Mouse (Mus musculus) heart, embryonic 11.5 days (tissue): ENCODE results near the gene Fam219a. TPM values are rescaled to one million over a fixed set of nuclear protein-coding genes. Genes with fewer than 3 reads are reported as not detected.

Source experiments
- ATAC-seq: fragments of 200-750 bp; cut with Nextera tagmentation; replicated peaks from 2 replicates; pipeline ENCODE4 v1.8.0; 2017; ENCODE audit warnings: moderate library complexity; ENCODE audit not compliant: insufficient number of reproducible peaks, low FRiP score, low TSS enrichment
- H3K27ac ChIP-seq: fragments of 300-500 bp; sonication (generic); 2 replicates; pipeline ENCODE4 v1.5.1; 2014; ENCODE audit warnings: mild to moderate bottlenecking, low read depth, low read length
- H3K27me3 ChIP-seq: fragments of 300-500 bp; sonication (generic); 2 replicates; pipeline ENCODE4 v1.6.1; 2014; ENCODE audit warnings: mild to moderate bottlenecking, low read length, mixed read lengths; ENCODE audit not compliant: control insufficient read depth, insufficient read depth
- H3K36me3 ChIP-seq: fragments of 300-500 bp; sonication (generic); 2 replicates; pipeline ENCODE4 v1.6.1; 2014; ENCODE audit warnings: mild to moderate bottlenecking, low read length, moderate library complexity, mixed read lengths; ENCODE audit not compliant: control insufficient read depth, insufficient read depth
- H3K4me1 ChIP-seq: fragments of 300-500 bp; sonication (generic); 2 replicates; pipeline ENCODE4 v1.6.1; 2014; ENCODE audit warnings: low read length; ENCODE audit not compliant: control insufficient read depth, insufficient read depth
- H3K4me2 ChIP-seq: fragments of 300-500 bp; sonication (generic); 2 replicates; pipeline ENCODE4 v1.6.1; 2014; ENCODE audit warnings: mild to moderate bottlenecking, moderate library complexity
- H3K4me3 ChIP-seq: fragments of 300-500 bp; sonication (generic); 2 replicates; pipeline ENCODE4 v1.5.1; 2014; ENCODE audit warnings: low read depth, low read length
- H3K9ac ChIP-seq: fragments of 300-500 bp; sonication (generic); 2 replicates; pipeline ENCODE4 v1.6.1; 2014; ENCODE audit warnings: mild to moderate bottlenecking, low read depth, low read length, moderate library complexity
- H3K9me3 ChIP-seq: fragments of 300-500 bp; sonication (generic); replicated peaks from 2 replicates; pipeline ENCODE4 v1.6.1; 2016; ENCODE audit warnings: low read length; ENCODE audit not compliant: control insufficient read depth
- WGBS: fragments of 180-500 bp; shearing (Covaris S2); extraction: QIAGEN DNeasy Blood & Tissue Kit; methylation state at CpG from one replicate; pipeline ENCODE4 v1.1.7; 2014; ENCODE audit not compliant: insufficient replicate concordance; 5-methylcytosine and 5-hydroxymethylcytosine counted together
- polyA plus RNA-seq: library from polyadenylated mRNA; unstranded; fragments of >200 nt; fragmentation: Nextera tagmentation; extraction: Ambion mirVana; gene quantifications from 2 replicates; pipeline ENCODE4 v1.2.1, GENCODE M21; 2014

Fam219a gene
- polyA plus RNA-seq: 1.5 and 1.8 TPM in 2 replicates

DNA sequence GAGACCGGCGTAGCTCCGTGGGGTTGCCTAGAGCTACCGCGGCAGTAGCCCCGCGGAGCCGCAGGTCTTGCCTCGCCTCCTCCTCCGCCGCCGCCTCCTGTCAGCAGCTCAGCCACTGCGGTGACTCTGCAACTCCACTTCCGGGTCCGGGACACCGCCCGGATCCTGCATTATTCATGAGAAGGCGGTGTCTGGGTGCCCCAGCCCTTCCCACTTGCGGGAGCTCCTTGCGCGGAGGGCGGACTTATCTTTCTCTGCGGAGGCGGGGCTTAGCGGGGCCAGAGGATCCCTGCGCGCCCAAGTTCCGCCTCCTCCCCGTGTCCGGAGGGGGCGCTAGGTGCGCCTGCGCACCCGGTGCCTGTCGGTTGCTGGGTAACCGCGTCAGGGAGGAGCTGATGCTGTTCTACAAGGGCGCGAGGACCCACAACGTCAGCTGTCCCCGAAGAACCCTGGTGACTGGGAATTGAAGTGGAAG, at the start of gene Fam219a, which contains the start of gene Dnaic1:
Gene Fam219a (minus strand): TSS at position 128 of the 475 bp plus-strand sequence.
Gene Dnaic1 (plus strand): TSS at position 365 of the 475 bp plus-strand sequence.
- Histone ChIP-seq H3K36me3 (no peaks in the 10 kb centered on the region), H3K9ac (peak within 1 kb of the TSS; percentile 78), H3K4me3 (peak within 1 kb of the TSS; percentile 90), H3K4me1 (peaks cover 12% of the 10 kb centered on the region), H3K4me2 (peak within 1 kb of the TSS; percentile 97), H3K27me3 (no peaks in the 10 kb centered on the region; the same call in 1 of the 2 replicates), H3K27ac (peak within 1 kb of the TSS; percentile 59), H3K9me3 (no peaks in the 10 kb centered on the region)
- under 1% methylated on average over 41 of the region's 41 CpGs for WGBS
- peak; percentile 96 for ATAC-seq

DNA sequence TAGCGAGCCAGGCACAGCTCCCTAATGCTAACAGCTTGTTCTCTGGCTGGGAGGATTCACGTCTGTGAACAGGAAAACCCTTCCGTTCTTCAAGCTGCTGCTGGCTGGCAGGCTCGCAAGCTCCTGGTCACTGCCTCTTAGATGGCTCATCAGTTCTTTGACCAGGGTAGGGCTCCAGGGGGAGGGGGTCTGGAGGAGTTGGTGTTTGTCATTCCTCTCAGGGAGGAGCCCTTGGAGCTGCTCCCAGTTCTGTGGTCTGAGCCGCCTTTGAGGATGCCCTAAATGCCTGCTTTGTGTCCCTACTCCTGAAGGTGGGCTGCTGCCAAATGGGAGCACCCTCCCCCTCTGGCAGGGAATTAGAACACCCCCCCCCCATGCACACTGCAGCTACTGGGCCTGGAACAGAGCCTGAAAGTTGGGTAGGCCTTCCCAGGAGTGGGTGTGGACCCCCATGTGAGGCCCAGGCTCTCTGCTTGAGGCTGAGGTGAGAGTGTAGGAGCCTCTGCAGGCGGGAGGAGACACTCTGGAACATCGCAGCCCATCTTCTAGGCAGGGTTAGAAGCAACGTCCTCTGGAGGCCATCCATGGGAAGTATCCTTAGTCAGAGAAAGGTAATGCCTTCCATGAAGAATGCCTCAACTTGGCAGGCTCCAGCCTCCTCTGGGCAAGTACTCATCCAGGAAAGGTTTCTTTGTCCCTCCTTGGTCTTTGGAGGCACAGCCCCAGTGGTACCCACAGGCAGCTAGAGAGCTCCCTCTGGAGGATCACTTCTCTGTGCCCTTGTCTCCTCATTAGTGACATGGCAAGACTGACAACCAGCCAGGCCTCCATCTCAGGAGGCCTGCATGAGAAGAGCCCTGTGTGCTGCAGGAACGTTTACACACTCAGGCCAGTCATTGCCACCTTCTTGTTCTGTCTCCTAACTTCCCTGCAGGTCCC, 46.6 kb upstream of the Fam219a start:
- Histone ChIP-seq H3K9me3 (no peaks in the 10 kb centered on the region), H3K36me3 (no peaks in the 10 kb centered on the region), H3K4me2 (no peak overlapping the region), H3K27me3 (peaks cover 4% of the 10 kb centered on the region; the same call in 1 of the 2 replicates), H3K4me3 (no peak overlapping the region), H3K9ac (no peak overlapping the region), H3K4me1 (no peaks in the 10 kb centered on the region), H3K27ac (no peak overlapping the region)
- ATAC-seq: no peak
- 56% methylated on average over 9 of the region's 9 CpGs for WGBS

DNA sequence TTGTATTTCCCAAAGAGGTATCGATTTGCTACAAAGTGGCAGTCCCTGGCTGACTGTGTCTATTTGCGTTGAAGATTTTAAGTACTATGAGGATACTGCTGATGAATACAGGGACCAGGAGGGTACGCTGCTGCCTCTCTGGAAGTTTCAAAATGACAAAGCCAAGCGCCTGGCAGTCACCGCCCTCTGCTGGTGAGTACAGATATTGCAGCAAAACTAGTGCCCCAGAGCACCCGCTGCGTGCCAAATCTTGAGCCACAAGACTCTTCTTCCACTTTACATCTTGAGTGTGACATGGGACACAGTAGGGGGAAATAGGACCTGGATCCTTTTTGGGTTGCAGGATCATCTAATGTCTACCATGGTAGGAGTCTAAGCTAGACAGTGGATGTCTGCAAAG, 44.8 kb upstream of the Fam219a start:
- WGBS: 10% methylated on average over 7 of the region's 7 CpGs
- H3K9me3 ChIP-seq: no peaks in the 10 kb centered on the region
- no peak overlapping the region for H3K4me3 ChIP-seq
- H3K4me2 ChIP-seq: no peak overlapping the region
- ATAC-seq: no peak
- no peaks in the 10 kb centered on the region for H3K4me1 ChIP-seq
- H3K9ac ChIP-seq: no peak overlapping the region
- no peaks in the 10 kb centered on the region for H3K36me3 ChIP-seq
- peaks cover 4% of the 10 kb centered on the region; the same call in 1 of the 2 replicates for H3K27me3 ChIP-seq
- no peak overlapping the region for H3K27ac ChIP-seq

DNA sequence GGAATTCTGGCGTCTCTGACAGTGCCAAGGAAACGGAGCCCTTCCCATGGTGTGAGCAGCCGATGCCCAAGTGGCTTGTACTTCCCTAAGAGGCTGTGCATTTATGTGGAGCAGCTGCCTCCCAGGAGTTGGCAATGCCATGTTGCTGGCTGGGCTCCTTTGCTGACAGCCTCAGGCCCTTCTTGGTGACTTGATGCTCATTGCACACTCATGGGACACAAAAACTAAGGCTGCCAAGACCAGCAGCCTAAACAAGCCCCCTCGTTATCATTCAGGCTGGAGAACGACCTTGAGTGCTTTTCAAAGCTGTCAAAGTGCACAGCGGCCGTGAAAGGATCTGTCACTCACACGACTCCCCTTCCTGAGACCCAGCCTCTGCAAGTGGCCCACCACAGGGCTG, 42.8 kb upstream of the Fam219a start:
- Histone ChIP-seq H3K36me3 (no peaks in the 10 kb centered on the region), H3K4me3 (no peak overlapping the region), H3K27me3 (0 out of 2 replicates have a peak, but pooled peaks cover 2% of the 10 kb centered on the region), H3K4me2 (no peak overlapping the region), H3K27ac (no peak overlapping the region), H3K4me1 (no peaks in the 10 kb centered on the region), H3K9ac (no peak overlapping the region), H3K9me3 (no peaks in the 10 kb centered on the region)
- WGBS: 38% methylated on average over 8 of the region's 8 CpGs
- no peak for ATAC-seq

DNA sequence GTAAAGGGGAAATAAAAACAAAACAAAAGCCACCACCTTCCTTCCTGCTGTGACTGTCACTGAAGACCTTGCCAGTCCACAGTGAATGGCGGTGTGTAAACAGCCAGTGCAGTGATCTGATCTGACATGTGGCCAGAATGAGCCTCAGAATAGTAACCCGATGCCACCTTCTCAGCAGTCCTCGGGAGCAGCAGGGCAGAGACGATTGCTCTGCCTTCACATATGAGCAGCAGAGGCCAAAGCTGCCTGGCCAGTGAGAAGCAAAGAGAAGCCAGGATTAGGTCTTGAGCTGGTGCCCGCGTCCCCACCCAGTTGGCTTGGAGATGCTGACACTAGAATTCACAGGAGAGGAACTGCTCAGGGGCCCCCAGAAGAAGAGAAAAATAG, 41.2 kb upstream of the Fam219a start:
- Histone ChIP-seq H3K27me3 (0 out of 2 replicates have a peak, but pooled peaks cover 4% of the 10 kb centered on the region), H3K4me2 (no peak overlapping the region), H3K9me3 (no peaks in the 10 kb centered on the region), H3K4me3 (no peak overlapping the region), H3K9ac (no peak overlapping the region), H3K4me1 (no peaks in the 10 kb centered on the region), H3K36me3 (no peaks in the 10 kb centered on the region), H3K27ac (no peak overlapping the region)
- WGBS: 48% methylated on average over 6 of the region's 6 CpGs
- no peak for ATAC-seq

DNA sequence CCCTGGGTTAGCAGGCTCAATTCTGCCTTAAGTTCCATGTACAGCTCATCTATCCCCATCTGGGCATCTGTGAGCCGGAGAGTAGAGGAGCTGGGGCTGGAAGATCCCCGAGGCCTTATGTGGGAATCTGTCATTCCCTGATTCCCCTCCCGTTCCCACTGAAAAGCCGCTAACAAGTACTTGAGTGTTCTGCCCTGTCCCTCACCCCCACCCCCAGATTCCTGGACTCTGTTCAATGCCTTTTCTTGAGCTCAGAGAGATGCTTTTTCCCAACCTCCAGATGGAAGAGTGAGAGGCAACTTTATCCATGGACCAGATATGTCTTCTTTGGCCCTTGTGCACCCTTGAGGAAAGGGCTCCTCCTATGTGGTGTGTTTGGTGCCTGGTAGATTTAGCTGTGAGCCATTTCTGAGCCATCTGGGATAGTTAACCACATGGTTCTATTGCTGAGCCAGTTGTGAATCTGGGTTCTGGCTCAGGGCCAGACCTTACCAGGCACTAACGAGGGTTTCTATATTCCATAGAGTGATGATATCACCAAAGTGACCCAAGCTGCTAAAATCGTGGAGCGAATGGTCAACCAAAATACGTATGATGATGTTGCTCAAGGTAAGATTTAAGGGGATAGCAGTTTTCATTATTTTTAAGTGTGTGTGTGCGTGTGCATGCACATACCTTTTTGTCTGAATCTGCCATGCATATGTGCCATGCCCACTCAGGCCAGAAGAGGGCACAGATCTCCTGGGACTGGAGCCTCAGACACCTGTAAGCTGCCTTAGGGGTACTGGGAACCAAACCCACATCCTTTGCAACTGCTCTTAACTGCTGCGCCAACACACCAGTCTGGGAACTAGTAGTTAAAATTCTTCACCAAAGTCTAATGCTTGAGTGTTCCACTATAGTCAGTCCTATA, 40.6 kb upstream of the Fam219a start:
- no peaks in the 10 kb centered on the region for H3K9me3 ChIP-seq
- H3K4me1 ChIP-seq: no peaks in the 10 kb centered on the region
- H3K27ac ChIP-seq: no peak overlapping the region
- no peak overlapping the region for H3K4me2 ChIP-seq
- ATAC-seq: no peak
- 74% methylated on average over 10 of the region's 10 CpGs for WGBS
- H3K27me3 ChIP-seq: 0 out of 2 replicates have a peak, but pooled peaks cover 4% of the 10 kb centered on the region
- H3K9ac ChIP-seq: no peak overlapping the region
- no peak overlapping the region for H3K4me3 ChIP-seq
- H3K36me3 ChIP-seq: no peaks in the 10 kb centered on the region

DNA sequence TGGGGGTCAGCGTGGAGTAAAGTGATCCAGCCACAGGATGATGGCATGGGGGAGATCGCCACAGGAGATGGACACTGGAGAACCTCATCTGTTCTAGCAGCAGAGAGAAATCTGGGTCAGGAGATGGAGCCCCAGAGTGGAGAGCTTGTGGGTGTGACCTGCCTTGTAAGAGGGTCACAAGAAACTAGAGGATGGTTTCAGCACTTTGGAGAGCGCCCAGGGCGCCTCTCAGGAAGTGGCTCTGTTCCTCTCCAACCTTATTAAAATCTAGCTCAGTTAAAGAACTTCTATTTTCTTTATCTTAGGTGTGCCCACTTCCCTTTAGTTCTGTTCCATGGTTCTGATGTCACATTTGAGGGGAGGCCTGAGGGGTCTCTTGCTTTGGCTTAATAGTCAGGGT, 37.4 kb upstream of the Fam219a start:
- no peak overlapping the region for H3K4me3 ChIP-seq
- ATAC-seq: no peak
- no peak overlapping the region for H3K4me2 ChIP-seq
- H3K27me3 ChIP-seq: peaks cover 6% of the 10 kb centered on the region; the same call in 1 of the 2 replicates
- 28% methylated on average over 4 of the region's 4 CpGs for WGBS
- H3K4me1 ChIP-seq: no peaks in the 10 kb centered on the region
- H3K36me3 ChIP-seq: no peaks in the 10 kb centered on the region
- H3K27ac ChIP-seq: no peak overlapping the region
- no peak overlapping the region for H3K9ac ChIP-seq
- H3K9me3 ChIP-seq: no peaks in the 10 kb centered on the region
